Mouse (Mus musculus) erythroblast, embryonic 14.5 days (primary cell): ENCODE data around the gene Lrrc23.

Experiments
- GATA1 ChIP-seq: IDR thresholded peaks from 2 replicates; pipeline ENCODE4 v1.6.1; 2012; ENCODE audit warnings: low read length, inconsistent platforms, mixed read lengths
- TAL1 ChIP-seq: IDR thresholded peaks from 3 replicates; pipeline ENCODE4 v1.6.1; 2012; ENCODE audit warnings: low read length, inconsistent platforms, mixed read lengths

DNA sequence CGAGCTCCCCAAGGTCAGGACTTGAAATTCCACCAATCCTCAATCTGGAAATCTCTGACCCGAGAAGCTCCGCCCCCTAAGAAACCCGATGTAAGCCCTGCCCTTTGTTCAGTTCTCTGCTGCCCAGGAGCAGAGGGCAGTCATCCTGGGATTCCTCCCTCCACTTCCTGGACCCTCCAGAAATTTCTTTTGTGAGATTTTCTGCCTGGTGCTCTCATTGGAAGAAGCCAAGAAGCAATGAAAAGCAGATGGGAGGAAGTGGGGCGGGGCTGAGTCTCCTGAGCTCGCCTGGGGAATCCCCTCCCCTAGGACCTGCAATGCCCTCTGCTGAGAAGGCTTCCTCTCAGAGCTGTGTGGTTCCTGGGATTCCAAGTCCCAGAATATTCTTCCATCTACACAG is 2.9 kb upstream of the Lrrc23 start:
- TF ChIP-seq TAL1 (no peak), GATA1 (no peak)
